Mouse (Mus musculus): ENCODE measurements at regions not wholly inside any gene's neighbourhood (a gene's known extent, or its start where the extent isn't known, plus 50 kb on each side); places are given as distances from the start of the nearest gene placed in this dataset.
A peak's percentile ranks its signal among the peaks of the same experiment; 100 is the strongest.

- Histone ChIP-seq H3K79me2 (ENCODE audit: control insufficient read depth, insufficient read depth, low read length, poor library complexity) (no peaks in the 10 kb centered on the region), H3K4me3 (ENCODE audit: control insufficient read depth in 1 of 2, insufficient read depth in 1 of 2, low read depth in 2 of 2, low read length in 2 of 2) (no peak overlapping the region), H3K9ac (ENCODE audit: control insufficient read depth, low read depth, low read length, poor library complexity, severe bottlenecking) (no peak overlapping the region), H3K9me3 (replicated peaks; ENCODE audit: insufficient read depth, low read length) (no peaks in the 10 kb centered on the region), H3K27me3 (ENCODE audit: control insufficient read depth in 1 of 2, insufficient read depth in 2 of 2, low read length in 2 of 2) (no peaks in the 10 kb centered on the region), H3K4me1 (ENCODE audit: control insufficient read depth in 1 of 2, insufficient read depth in 2 of 2, low read length in 2 of 2) (no peaks in the 10 kb centered on the region), H3K27ac (ENCODE audit: control insufficient read depth, low read depth, low read length) (no peak overlapping the region), H3K36me3 (ENCODE audit: control insufficient read depth in 1 of 2, insufficient read depth in 2 of 2, low read length in 2 of 2) (no peaks in the 10 kb centered on the region)
- TF ChIP-seq POLR2AphosphoS2 (IDR thresholded peaks at IDR 0.05; ENCODE audit: low read length) (no peak), MXI1 (IDR thresholded peaks at IDR 0.05; ENCODE audit: low read depth, low read length) (no peak), TCF12 (IDR thresholded peaks at IDR 0.05; ENCODE audit: low read depth, low read length) (no peak), ZNF384 (IDR thresholded peaks at IDR 0.05; ENCODE audit: low read depth, low read length) (no peak), BHLHE40 (IDR thresholded peaks at IDR 0.05; ENCODE audit: borderline replicate concordance, low read depth, low read length) (no peak), ELF1 (IDR thresholded peaks at IDR 0.05; ENCODE audit: low read depth, low read length) (no peak), NRF1 (IDR thresholded peaks at IDR 0.05; ENCODE audit: insufficient read depth, low read depth, low read length, poor library complexity, severe bottlenecking) (no peak), MAX (IDR thresholded peaks at IDR 0.05; ENCODE audit: low read length) (no peak), SMC3 (IDR thresholded peaks at IDR 0.05; ENCODE audit: low read depth, low read length) (no peak), MYB (IDR thresholded peaks at IDR 0.05; ENCODE audit: low read depth, low read length) (no peak), EP300 (IDR thresholded peaks at IDR 0.05; ENCODE audit: low read depth in 1 of 2, low read length in 2 of 2) (no peak), RCOR1 (IDR thresholded peaks at IDR 0.05; ENCODE audit: low read depth, low read length) (no peak), CTCF (IDR thresholded peaks at IDR 0.05 in 2 of 3, conservative IDR thresholded peaks at IDR 0.05 in 1 of 3; ENCODE audit: control insufficient read depth in 1 of 3, insufficient read depth in 1 of 3, low read depth in 2 of 3, low read length in 3 of 3, poor library complexity in 1 of 3, severe bottlenecking in 1 of 3) (no peak), NELFE (IDR thresholded peaks at IDR 0.05; ENCODE audit: low read depth, low read length) (no peak), ETS1 (IDR thresholded peaks at IDR 0.05; ENCODE audit: low read depth, low read length) (no peak), KAT2A (conservative IDR thresholded peaks at IDR 0.05; ENCODE audit: low read depth, low read length) (no peak), USF1 (IDR thresholded peaks at IDR 0.05; ENCODE audit: low read depth, low read length) (no peak), TBP (IDR thresholded peaks at IDR 0.05; ENCODE audit: low read depth, low read length) (no peak), E2F4 (IDR thresholded peaks at IDR 0.05; ENCODE audit: borderline replicate concordance, low read depth, low read length) (no peak), GABPA (IDR thresholded peaks at IDR 0.05; ENCODE audit: low read depth, low read length) (no peak)
- peak; percentile 3 for DNase-seq (ENCODE audit: low read depth, low spot score)
Measured at GRCm38 (mm10) chr16:51911109-51911765, 119.8 kb upstream of the Cblb start.
